Comparison of ENCODE assay signal across 21 mouse cellular contexts in the genomic region with DNA sequence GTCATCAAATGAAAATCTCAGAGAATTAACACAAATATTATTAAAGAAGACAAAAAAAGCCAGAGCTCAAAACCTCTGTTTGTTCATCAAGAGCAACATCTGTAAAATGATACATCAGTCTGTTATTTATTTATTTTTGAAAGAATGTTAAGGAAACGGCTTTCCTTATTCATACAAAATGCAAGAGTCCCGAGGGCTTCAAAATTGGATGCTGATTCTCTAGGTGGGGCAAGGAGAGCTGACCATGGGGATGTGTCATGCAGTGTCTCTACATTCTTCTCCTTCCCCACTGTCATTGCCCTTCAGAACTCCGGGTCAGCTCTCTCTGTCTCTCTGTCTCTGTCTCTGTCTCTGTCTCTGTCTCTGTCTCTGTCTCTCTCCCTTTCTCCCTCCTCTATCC.
A peak's percentile ranks its signal among the peaks of the same experiment; 100 is the strongest.
DNase-seq lines count a peak whose midpoint lies in the region; ATAC-seq lines count a peak whose summit lies in the region.
"Had no signal": no experiment of that assay in that cellular context is flagged by ENCODE, and none has a peak within 500 bp of the region (broad histone marks: within the 10 kb centered on the region; RNA-seq: fewer than 3 reads in every experiment).

No protein-coding gene starts in this region.

- no peak overlapping the region for H3K4me3 ChIP-seq in kidney, embryonic 16.5 days (ENCODE audit: low read length)

- no peaks in the 10 kb centered on the region for H3K36me3 ChIP-seq in kidney, embryonic 16.5 days (ENCODE audit: insufficient read depth, low read length)
- H3K36me3 ChIP-seq: G1E had no signal

- H3K27ac ChIP-seq in kidney, embryonic 16.5 days (ENCODE audit: low read length): no peak overlapping the region

- ATAC-seq in kidney, embryonic 16.5 days (ENCODE audit: low FRiP score, low TSS enrichment): no peak
- ATAC-seq: activated CD4-positive, CD25-positive, alpha-beta regulatory T cell, adult 4 months; CD4-positive, CD25-positive, alpha-beta regulatory T cell, adult 4 months; Patski had no signal

- WGBS in kidney, embryonic 16.5 days: 80% methylated on average over 3 of the region's 3 CpGs

- DNase-seq in 3T3-L1 (ENCODE audit: low read depth, low spot score) (peak; percentile 79), NIH3T3 (ENCODE audit: low read depth) (peak; percentile 77)
- no peak for DNase-seq in frontal cortex, postnatal 25 days (ENCODE audit: low spot score in 2 of 2)
- DNase-seq: adrenal gland, adult 2 months; adrenal gland, adult 8-10 months; adrenal gland, postnatal 10 days; adrenal gland, postnatal 14 days; adrenal gland, postnatal 25 days; adrenal gland, postnatal 36 days; B cell, adult 2 months; cerebellum, adult 11 months; cerebellum, adult 11-12 months; cerebellum, adult 18-20 months; cerebellum, adult 2 months; cerebellum, adult 8-10 months had no signal

- H3K9me3 ChIP-seq in kidney, embryonic 16.5 days (ENCODE audit: low read length): no peaks in the 10 kb centered on the region

- H3K9ac ChIP-seq in kidney, embryonic 16.5 days (replicated peaks; ENCODE audit: low read length): no peak overlapping the region

- H3K4me2 ChIP-seq in kidney, embryonic 16.5 days (replicated peaks; ENCODE audit: low read depth, low read length): no peak overlapping the region

- no peaks in the 10 kb centered on the region for H3K4me1 ChIP-seq in kidney, embryonic 16.5 days (ENCODE audit: insufficient read depth, low read length)

- H3K27me3 ChIP-seq in kidney, embryonic 16.5 days (ENCODE audit: insufficient read depth, low read length): no peaks in the 10 kb centered on the region
- H3K27me3 ChIP-seq: CH12.LX, Patski had no signal

Comparison
In these comparisons a context has a peak if more than half of its experiments do, and no peak if none do; other contexts are left out.
1. DNase-seq: peak in 3T3-L1 (single experiment) and NIH3T3 (single experiment); none in frontal cortex, postnatal 25 days (0 of 2).